Mouse (Mus musculus): ENCODE measurements around the gene Ccdc28b.

The Ccdc28b gene

GRCm38 (mm10) chr4:129622803-129623535, 778 bp downstream of the Ccdc28b start:
- no peak for DNase-seq

- DNase-seq, result no peak
These were observed 1.5 kb downstream of the Ccdc28b start for GRCm38 (mm10) chr4:129622120-129622802.

- no peak for DNase-seq
These were observed 2.4 kb downstream of the Ccdc28b start for GRCm38 (mm10) chr4:129621283-129621841.

GRCm38 (mm10) chr4:129620419-129621282, 3.1 kb downstream of the Ccdc28b start:
- DNase-seq, result no peak

GRCm38 (mm10) chr4:129618786-129619691, 4.7 kb downstream of the Ccdc28b start, which contains the start of gene Iqcc:
Gene Iqcc (minus strand): TSS chr4:129619099.
- DNase-seq, result peak; percentile 97

- DNase-seq, result no peak
These were observed 5.7 kb downstream of the Ccdc28b start for GRCm38 (mm10) chr4:129618031-129618430.

GRCm38 (mm10) chr4:129617121-129617641, 6.6 kb downstream of the Ccdc28b start:
- no peak for DNase-seq

- DNase-seq, result no peak
These were observed 7.1 kb downstream of the Ccdc28b start for GRCm38 (mm10) chr4:129616631-129617030.

GRCm38 (mm10) chr4:129615801-129616290, 7.9 kb downstream of the Ccdc28b start:
- DNase-seq, result no peak

GRCm38 (mm10) chr4:129614093-129614492, 9.7 kb downstream of the Ccdc28b start, which contains the start of gene Dcdc2b:
Gene Dcdc2b (minus strand): TSS chr4:129614257.
- no peak for DNase-seq

GRCm38 (mm10) chr4:129610472-129610871, 13.3 kb downstream of the Ccdc28b start:
- no peak for DNase-seq

GRCm38 (mm10) chr4:129610026-129610425, 13.7 kb downstream of the Ccdc28b start:
- DNase-seq, result no peak

GRCm38 (mm10) chr4:129609139-129609631, 14.6 kb downstream of the Ccdc28b start:
- DNase-seq, result no peak

- DNase-seq, result peak; percentile 86
These were observed 15.2 kb downstream of the Ccdc28b start for GRCm38 (mm10) chr4:129608426-129609025.

- peak; percentile 83 for DNase-seq
These were observed 23.3 kb downstream of the Ccdc28b start, which contains the start of the genes Eif3i and Tmem234 for GRCm38 (mm10) chr4:129600233-129601158. Gene Eif3i (minus strand): TSS chr4:129600648. Gene Tmem234 (plus strand): TSS chr4:129600668.

GRCm38 (mm10) chr4:129588865-129589264, 34.9 kb downstream of the Ccdc28b start:
- DNase-seq, result no peak

- DNase-seq, result no peak
These were observed 36.8 kb downstream of the Ccdc28b start for GRCm38 (mm10) chr4:129586943-129587342.

GRCm38 (mm10) chr4:129585773-129586172, 38.0 kb downstream of the Ccdc28b start:
- DNase-seq, result no peak

GRCm38 (mm10) chr4:129584884-129585608, 38.7 kb downstream of the Ccdc28b start:
- peak; percentile 87 for DNase-seq
